8 mouse cellular contexts compared by ENCODE assay signal in genomic region chr2:147876708-147877542, GRCm38 (mm10).
A peak's percentile ranks its signal among the peaks of the same experiment; 100 is the strongest.
DNase-seq lines count a peak whose midpoint lies in the region; ATAC-seq and TF ChIP-seq lines count a peak whose summit lies in the region.

No protein-coding gene starts in this region.

- no peak overlapping the region for H3K27ac ChIP-seq in gastrocnemius, adult 2 months
- no peak overlapping the region for H3K27ac ChIP-seq in liver, embryonic 11.5 days (ENCODE audit: low read depth, low read length)
- H3K27ac ChIP-seq in stomach, embryonic 15.5 days = no peak overlapping the region

- peak overlapping the region; percentile 44 for H3K4me2 ChIP-seq in liver, embryonic 11.5 days
- H3K4me2 ChIP-seq in stomach, embryonic 15.5 days = peak overlapping the region; percentile 59

- peak overlapping the region; percentile 55 for H3K4me3 ChIP-seq in gastrocnemius, adult 2 months
- peak overlapping the region; percentile 29 for H3K4me3 ChIP-seq in liver, embryonic 11.5 days (ENCODE audit: low read depth, low read length)
- peak overlapping the region; percentile 38 for H3K4me3 ChIP-seq in stomach, embryonic 15.5 days (replicated peaks)

- H3K27me3 ChIP-seq in liver, embryonic 11.5 days (replicated peaks; ENCODE audit: control insufficient read depth, insufficient read depth, low read length) = no peaks in the 10 kb centered on the region
- no peaks in the 10 kb centered on the region for H3K27me3 ChIP-seq in stomach, embryonic 15.5 days (replicated peaks)

- H3K9me3 ChIP-seq in liver, embryonic 11.5 days (ENCODE audit: control insufficient read depth, low read length) = no peaks in the 10 kb centered on the region
- no peaks in the 10 kb centered on the region for H3K9me3 ChIP-seq in stomach, embryonic 15.5 days

- H3K36me3 ChIP-seq in liver, embryonic 11.5 days (ENCODE audit: control insufficient read depth, insufficient read depth, low read length) = no peaks in the 10 kb centered on the region
- H3K36me3 ChIP-seq in stomach, embryonic 15.5 days = no peaks in the 10 kb centered on the region

- no peak for DNase-seq in gastrocnemius, adult 2 months
- no peak for DNase-seq in gastrocnemius, postnatal 4 days (ENCODE audit: low spot score in 2 of 2)
- DNase-seq in right cerebral cortex, adult 2 months (ENCODE audit: low spot score in 2 of 2) = peak; percentile 3 to 16
- no peak for DNase-seq in right cerebral cortex, postnatal 36 days (ENCODE audit: low spot score in 2 of 2)
- DNase-seq in liver, embryonic 11.5 days (ENCODE audit: low spot score) = no peak
- DNase-seq in thymus, postnatal 0 days (ENCODE audit: low spot score) = no peak
- no peak for DNase-seq in frontal cortex, postnatal 10 days (ENCODE audit: low spot score in 2 of 2)

- no peak for ATAC-seq in liver, embryonic 11.5 days (replicated peaks; ENCODE audit: low FRiP score)
- no peak for ATAC-seq in stomach, embryonic 15.5 days (ENCODE audit: insufficient read depth, low FRiP score, low read depth)

- WGBS in liver, embryonic 11.5 days = 16% methylated on average over 19 of the region's 19 CpGs
- 5% methylated on average over 19 of the region's 19 CpGs for WGBS in stomach, embryonic 15.5 days

- TF ChIP-seq CTCF in gastrocnemius, adult 2 months (IDR thresholded peaks at IDR 0.05) = no peak

- intact Hi-C loops in gastrocnemius, adult 2 months (cut with DNase I) = no loop called here

- H3K4me1 ChIP-seq in liver, embryonic 11.5 days (replicated peaks; ENCODE audit: control insufficient read depth, insufficient read depth, low read length) = 0 out of 2 replicates have a peak, but pooled peaks cover 3% of the 10 kb centered on the region
- peaks cover 10% of the 10 kb centered on the region for H3K4me1 ChIP-seq in stomach, embryonic 15.5 days

- H3K9ac ChIP-seq in liver, embryonic 11.5 days (ENCODE audit: low read depth, low read length) = no peak overlapping the region
- no peak overlapping the region for H3K9ac ChIP-seq in stomach, embryonic 15.5 days

Comparison
In these comparisons a context has a peak if more than half of its experiments do, and no peak if none do; other contexts are left out.
1. DNase-seq: peak in right cerebral cortex, adult 2 months (2 of 2); none in gastrocnemius, adult 2 months (single experiment), gastrocnemius, postnatal 4 days (0 of 2), right cerebral cortex, postnatal 36 days (0 of 2), liver, embryonic 11.5 days (single experiment), thymus, postnatal 0 days (single experiment) and frontal cortex, postnatal 10 days (0 of 2).
2. Peak in every context shown above with its lines, with median percentiles within 50 percentile points of each other: H3K4me3 ChIP-seq.